Mouse (Mus musculus): Measurements from ENCODE around the gene Vmn1r67.

- TF ChIP-seq CEBPB (IDR thresholded peaks at IDR 0.05; ENCODE audit: low read depth): no peak
- no peak for TF ChIP-seq CTCF (IDR thresholded peaks at IDR 0.05; ENCODE audit: control insufficient read depth, insufficient read depth, insufficient read length)
- TF ChIP-seq FOSL1 (IDR thresholded peaks at IDR 0.05; ENCODE audit: insufficient read depth, low read length, poor library complexity, severe bottlenecking): no peak
- no peak for TF ChIP-seq USF1 (IDR thresholded peaks at IDR 0.05; ENCODE audit: low read depth)
- no peak for TF ChIP-seq MAX (IDR thresholded peaks at IDR 0.05)
- no peak for TF ChIP-seq MYOG (IDR thresholded peaks at IDR 0.05; ENCODE audit: control insufficient read depth, extremely low read depth, insufficient read length)
- no peak for TF ChIP-seq MYOD1 (IDR thresholded peaks at IDR 0.05; ENCODE audit: control insufficient read depth, insufficient read length, low read depth)
These were observed 37.6 kb downstream of the Vmn1r67 start for GRCm38 (mm10) chr7:10480588-10481233.
